Mouse (Mus musculus): Measurements from ENCODE around the gene Dbp. TPM values are rescaled to one million over a fixed set of nuclear protein-coding genes. Genes with fewer than 3 reads are reported as not detected.

Dbp gene
- polyA plus RNA-seq, 1 experiment = 5.6 TPM

DNA sequence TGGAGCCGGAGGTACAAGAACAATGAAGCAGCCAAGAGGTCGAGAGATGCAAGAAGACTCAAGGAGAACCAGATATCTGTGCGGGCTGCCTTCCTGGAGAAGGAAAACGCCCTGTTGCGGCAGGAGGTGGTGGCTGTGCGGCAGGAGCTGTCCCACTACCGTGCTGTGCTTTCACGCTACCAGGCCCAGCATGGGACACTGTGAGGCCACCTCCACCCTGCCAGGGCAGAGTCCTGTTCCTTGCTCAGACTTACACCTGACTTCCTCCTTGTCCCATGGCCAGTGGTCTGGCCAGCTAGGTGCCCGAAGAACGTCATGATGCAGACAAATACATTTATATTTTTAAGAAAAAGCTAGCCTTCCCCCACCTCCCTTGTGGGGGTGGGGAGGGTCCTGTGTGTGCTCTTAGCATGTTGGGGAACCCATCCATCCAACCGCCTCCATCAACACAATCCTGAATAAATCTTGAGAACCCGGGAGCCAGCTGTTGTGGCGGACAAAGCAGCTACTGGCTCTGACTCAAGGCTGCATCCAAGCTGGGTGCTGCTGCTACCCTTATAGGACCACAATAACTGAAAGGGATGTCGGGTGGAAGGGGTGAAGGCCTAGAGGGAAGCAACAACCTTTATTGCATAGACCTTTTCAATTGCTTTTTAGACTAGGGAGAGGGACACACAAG, 4.9 kb downstream of the Dbp start:
- Histone ChIP-seq H3K4me3 (ENCODE audit: insufficient read depth, poor library complexity, severe bottlenecking) (no peak overlapping the region), H3K36me3 (ENCODE audit: control insufficient read depth, insufficient read depth) (no peaks in the 10 kb centered on the region), H3K79me2 (ENCODE audit: control insufficient read depth, insufficient read depth) (peaks cover 11% of the 10 kb centered on the region), H3K27me3 (ENCODE audit: control insufficient read depth, insufficient read depth, insufficient read length) (no peaks in the 10 kb centered on the region), H3K79me3 (ENCODE audit: low read depth) (peaks cover 5% of the 10 kb centered on the region), H3ac (ENCODE audit: control insufficient read depth, insufficient read length, low read depth) (no peak overlapping the region)
- no peak for TF ChIP-seq USF1 (IDR thresholded peaks at IDR 0.05; ENCODE audit: low read depth)
- no peak for TF ChIP-seq MYOD1 (IDR thresholded peaks at IDR 0.05; ENCODE audit: control insufficient read depth, insufficient read length, low read depth)
- TF ChIP-seq CEBPB (IDR thresholded peaks at IDR 0.05; ENCODE audit: low read depth) = no peak
- no peak for TF ChIP-seq MAX (IDR thresholded peaks at IDR 0.05)
- no peak for TF ChIP-seq CTCF (IDR thresholded peaks at IDR 0.05; ENCODE audit: control insufficient read depth, insufficient read depth, insufficient read length)
- TF ChIP-seq MYOG (IDR thresholded peaks at IDR 0.05; ENCODE audit: control insufficient read depth, extremely low read depth, insufficient read length) = no peak
- no peak for TF ChIP-seq FOSL1 (IDR thresholded peaks at IDR 0.05; ENCODE audit: insufficient read depth, low read length, poor library complexity, severe bottlenecking)

GRCm38 (mm10) chr7:45710477-45711191, 5.7 kb downstream of the Dbp start:
- H3K4me3 ChIP-seq (ENCODE audit: insufficient read depth, poor library complexity, severe bottlenecking) = no peak overlapping the region
- no peak for TF ChIP-seq USF1 (IDR thresholded peaks at IDR 0.05; ENCODE audit: low read depth)
- no peak for TF ChIP-seq FOSL1 (IDR thresholded peaks at IDR 0.05; ENCODE audit: insufficient read depth, low read length, poor library complexity, severe bottlenecking)
- no peak for TF ChIP-seq CEBPB (IDR thresholded peaks at IDR 0.05; ENCODE audit: low read depth)
- peaks cover 17% of the 10 kb centered on the region for H3K79me2 ChIP-seq (ENCODE audit: control insufficient read depth, insufficient read depth)
- H3K36me3 ChIP-seq (ENCODE audit: control insufficient read depth, insufficient read depth) = no peaks in the 10 kb centered on the region
- peaks cover 9% of the 10 kb centered on the region for H3K79me3 ChIP-seq (ENCODE audit: low read depth)
- H3K27me3 ChIP-seq (ENCODE audit: control insufficient read depth, insufficient read depth, insufficient read length) = no peaks in the 10 kb centered on the region
- no peak overlapping the region for H3ac ChIP-seq (ENCODE audit: control insufficient read depth, insufficient read length, low read depth)

DNA sequence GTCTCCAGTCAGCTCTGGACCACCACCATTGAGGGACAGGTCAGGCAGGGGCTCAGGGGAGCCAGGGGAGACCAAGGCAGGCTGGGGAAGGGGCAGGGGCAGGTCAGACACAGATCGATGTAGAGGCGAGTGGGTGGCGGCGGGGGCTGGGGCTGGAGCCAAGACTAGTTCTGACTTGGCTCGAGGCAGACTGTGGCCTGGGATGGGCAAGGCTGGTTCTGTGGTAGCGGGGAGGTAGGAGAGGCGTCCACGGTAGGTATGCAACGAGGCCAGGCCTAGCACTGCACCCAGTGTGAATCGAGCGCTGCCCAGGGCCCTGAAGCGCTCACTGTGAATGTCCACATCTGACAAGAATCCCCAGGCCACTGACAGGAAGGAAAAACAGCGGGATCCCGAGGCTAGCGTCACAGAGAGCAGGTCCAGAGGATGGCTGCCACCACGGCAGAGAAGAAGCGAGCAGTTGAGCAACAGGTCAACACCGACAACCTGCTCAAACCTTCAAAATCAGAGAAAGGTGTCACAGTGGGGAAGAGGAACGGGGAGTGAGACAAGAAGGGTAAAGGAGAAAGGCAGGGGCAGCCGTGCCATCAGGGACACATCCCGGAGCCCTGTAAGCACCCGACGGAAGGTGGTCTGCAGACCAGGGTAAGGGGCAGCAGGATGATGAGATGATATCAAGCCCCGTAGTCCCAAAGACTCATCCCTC, 6.6 kb downstream of the Dbp start:
- TF ChIP-seq CEBPB (IDR thresholded peaks at IDR 0.05; ENCODE audit: low read depth) (no peak), MYOG (IDR thresholded peaks at IDR 0.05; ENCODE audit: control insufficient read depth, extremely low read depth, insufficient read length) (no peak), MAX (IDR thresholded peaks at IDR 0.05) (no peak)
- no peak overlapping the region for H3K4me3 ChIP-seq (ENCODE audit: insufficient read depth, poor library complexity, severe bottlenecking)
- peaks cover 12% of the 10 kb centered on the region for H3K79me3 ChIP-seq (ENCODE audit: low read depth)
- H3K79me2 ChIP-seq (ENCODE audit: control insufficient read depth, insufficient read depth) = peaks cover 26% of the 10 kb centered on the region
- H3ac ChIP-seq (ENCODE audit: control insufficient read depth, insufficient read length, low read depth) = no peak overlapping the region
- H3K27me3 ChIP-seq (ENCODE audit: control insufficient read depth, insufficient read depth, insufficient read length) = no peaks in the 10 kb centered on the region
- no peaks in the 10 kb centered on the region for H3K36me3 ChIP-seq (ENCODE audit: control insufficient read depth, insufficient read depth)

DNA sequence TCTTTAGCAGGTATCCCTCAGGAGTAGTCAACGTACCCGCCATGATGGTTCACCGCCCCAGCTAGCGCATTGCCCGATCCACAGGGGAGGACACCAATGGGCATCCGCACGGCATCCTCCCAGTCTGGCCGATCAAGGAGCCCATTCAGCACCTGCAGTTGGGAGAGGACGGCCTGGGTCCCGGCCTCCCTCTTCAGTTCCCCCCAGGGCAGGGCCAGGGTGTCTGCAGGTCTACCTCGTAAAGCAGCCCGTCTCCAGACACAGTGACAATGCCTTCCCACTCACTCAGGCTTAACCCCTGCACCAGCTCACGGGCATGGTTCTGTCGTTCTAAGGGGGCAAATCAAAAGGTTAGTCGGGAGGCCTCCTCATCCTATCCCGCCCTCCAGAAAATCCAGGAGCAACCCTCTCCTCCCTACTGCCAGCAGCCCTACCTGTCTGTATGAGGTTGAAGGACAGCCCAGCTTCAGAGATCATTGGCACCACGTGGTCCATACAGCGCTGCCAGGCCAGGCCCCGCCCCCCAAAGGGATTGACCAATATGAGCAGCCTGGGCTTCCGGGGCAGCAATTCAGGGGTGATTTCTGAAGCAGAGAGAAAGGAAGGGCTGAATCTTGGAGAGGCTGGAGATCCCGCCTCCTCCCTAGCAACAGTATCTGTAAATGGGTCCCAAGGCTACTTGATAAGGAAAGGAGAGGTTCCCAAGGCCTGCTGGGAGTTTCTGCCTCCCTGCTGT, 7.3 kb downstream of the Dbp start:
- no peak for TF ChIP-seq USF1 (IDR thresholded peaks at IDR 0.05; ENCODE audit: low read depth)
- TF ChIP-seq MAX (IDR thresholded peaks at IDR 0.05) = no peak
- no peak for TF ChIP-seq CTCF (IDR thresholded peaks at IDR 0.05; ENCODE audit: control insufficient read depth, insufficient read depth, insufficient read length)
- no peak for TF ChIP-seq MYOD1 (IDR thresholded peaks at IDR 0.05; ENCODE audit: control insufficient read depth, insufficient read length, low read depth)
- no peak for TF ChIP-seq MYOG (IDR thresholded peaks at IDR 0.05; ENCODE audit: control insufficient read depth, extremely low read depth, insufficient read length)
- TF ChIP-seq FOSL1 (IDR thresholded peaks at IDR 0.05; ENCODE audit: insufficient read depth, low read length, poor library complexity, severe bottlenecking) = no peak
- no peak for TF ChIP-seq CEBPB (IDR thresholded peaks at IDR 0.05; ENCODE audit: low read depth)
- H3K36me3 ChIP-seq (ENCODE audit: control insufficient read depth, insufficient read depth) = no peaks in the 10 kb centered on the region
- no peak overlapping the region for H3ac ChIP-seq (ENCODE audit: control insufficient read depth, insufficient read length, low read depth)
- H3K79me2 ChIP-seq (ENCODE audit: control insufficient read depth, insufficient read depth) = peaks cover 33% of the 10 kb centered on the region
- no peak overlapping the region for H3K4me3 ChIP-seq (ENCODE audit: insufficient read depth, poor library complexity, severe bottlenecking)
- peaks cover 19% of the 10 kb centered on the region for H3K79me3 ChIP-seq (ENCODE audit: low read depth)
- H3K27me3 ChIP-seq (ENCODE audit: control insufficient read depth, insufficient read depth, insufficient read length) = no peaks in the 10 kb centered on the region

DNA sequence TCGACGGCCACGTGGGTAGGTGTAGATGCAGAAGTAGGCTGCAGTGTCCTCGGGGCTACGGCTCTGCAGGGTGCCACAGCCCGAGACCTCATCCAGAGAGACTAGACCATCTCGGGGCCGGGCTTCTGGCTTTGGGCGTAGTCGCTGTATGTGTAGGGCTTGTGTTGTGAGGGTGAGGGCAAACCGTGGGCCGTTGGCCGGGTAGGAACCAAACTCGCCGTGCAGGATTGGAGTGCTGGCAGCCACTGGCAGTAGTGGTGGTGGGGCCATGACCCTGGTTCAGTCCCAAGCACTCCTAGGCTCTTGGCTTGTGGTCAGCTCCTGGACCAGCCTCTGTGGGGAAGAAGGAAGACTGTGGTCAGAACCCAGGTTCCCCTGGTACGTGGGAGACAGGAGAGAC, 8.5 kb downstream of the Dbp start:
- peaks cover 29% of the 10 kb centered on the region for H3K79me3 ChIP-seq (ENCODE audit: low read depth)
- H3K36me3 ChIP-seq (ENCODE audit: control insufficient read depth, insufficient read depth) = peaks cover under 1% of the 10 kb centered on the region
- no peak for TF ChIP-seq FOSL1 (IDR thresholded peaks at IDR 0.05; ENCODE audit: insufficient read depth, low read length, poor library complexity, severe bottlenecking)
- no peak for TF ChIP-seq MAX (IDR thresholded peaks at IDR 0.05)
- no peak for TF ChIP-seq USF1 (IDR thresholded peaks at IDR 0.05; ENCODE audit: low read depth)
- no peak for TF ChIP-seq MYOG (IDR thresholded peaks at IDR 0.05; ENCODE audit: control insufficient read depth, extremely low read depth, insufficient read length)
- TF ChIP-seq MYOD1 (IDR thresholded peaks at IDR 0.05; ENCODE audit: control insufficient read depth, insufficient read length, low read depth) = no peak
- TF ChIP-seq CTCF (IDR thresholded peaks at IDR 0.05; ENCODE audit: control insufficient read depth, insufficient read depth, insufficient read length) = no peak
- TF ChIP-seq CEBPB (IDR thresholded peaks at IDR 0.05; ENCODE audit: low read depth) = no peak
- peaks cover 45% of the 10 kb centered on the region for H3K79me2 ChIP-seq (ENCODE audit: control insufficient read depth, insufficient read depth)
- no peak overlapping the region for H3ac ChIP-seq (ENCODE audit: control insufficient read depth, insufficient read length, low read depth)
- no peak overlapping the region for H3K4me3 ChIP-seq (ENCODE audit: insufficient read depth, poor library complexity, severe bottlenecking)
- H3K27me3 ChIP-seq (ENCODE audit: control insufficient read depth, insufficient read depth, insufficient read length) = no peaks in the 10 kb centered on the region

All from C2C12 (cell line).